Mouse (Mus musculus) gastrocnemius, postnatal 4 days (tissue): ENCODE measurements at regions not wholly inside any gene's neighbourhood (a gene's known extent, or its start where the extent isn't known, plus 50 kb on each side); places are given as distances from the start of the nearest gene placed in this dataset.

Experiments
- DNase-seq, 2 experiments: peaks; one replicate each; pipeline ENCODE4 v3.0.0; 2021 to 2022; ENCODE audit warnings: low spot score in 2 of 2, mixed read lengths in 2 of 2

- DNase-seq: peak in 1 of 2 experiments; percentile 69
These were observed 243.8 kb upstream of the Tprg start for GRCm38 (mm10) chr16:25042669-25043440.

- no peak for DNase-seq
These were observed 242.0 kb upstream of the Tprg start for GRCm38 (mm10) chr16:25044637-25045036.

GRCm38 (mm10) chr16:25047726-25048125 lies 238.9 kb upstream of the Tprg start:
- no peak for DNase-seq

GRCm38 (mm10) chr16:25049928-25050510 lies 236.6 kb upstream of the Tprg start:
- no peak for DNase-seq

- no peak for DNase-seq
These were observed 235.6 kb upstream of the Tprg start for GRCm38 (mm10) chr16:25051044-25051443.

DNA sequence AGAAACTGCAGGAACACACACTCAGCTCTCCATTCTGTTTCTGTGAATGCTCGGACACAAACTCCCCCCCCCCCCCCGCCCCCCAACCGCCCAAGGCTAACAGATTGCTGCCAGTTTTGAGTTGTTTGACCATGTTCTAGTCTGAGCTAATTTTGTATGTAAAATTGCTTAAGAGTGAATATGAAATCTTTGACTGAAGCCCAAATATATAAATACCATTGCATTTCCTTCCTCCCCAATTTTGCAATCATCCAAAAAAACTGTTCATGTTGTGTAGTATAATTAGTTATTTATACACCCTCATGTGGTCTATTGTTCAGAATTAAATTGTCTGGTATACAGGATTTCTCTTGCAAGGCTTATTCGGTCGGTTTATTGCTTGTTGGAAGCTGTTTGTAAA lies 234.2 kb upstream of the Tprg start:
- DNase-seq: no peak

DNA sequence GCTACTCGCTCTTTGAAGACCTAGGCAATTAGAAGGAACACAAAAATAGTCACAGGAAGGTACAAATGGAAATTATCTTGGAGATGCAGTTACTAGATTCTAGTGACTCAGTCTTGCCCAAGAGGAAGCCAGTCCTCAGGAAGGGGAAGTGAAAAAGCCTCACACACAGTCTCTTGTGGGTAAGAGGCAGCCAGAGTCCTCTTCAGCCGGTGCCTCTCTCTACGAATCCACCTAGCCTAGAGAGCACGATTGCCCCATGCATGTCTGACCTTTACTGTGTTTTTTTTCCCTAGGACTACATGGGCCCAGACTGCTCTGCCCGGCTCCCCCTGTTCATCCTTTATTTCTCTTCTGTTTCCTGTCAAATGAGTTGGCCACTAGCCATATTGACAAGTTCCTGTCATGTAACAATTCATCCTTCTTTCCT lies 233.7 kb upstream of the Tprg start:
- no peak for DNase-seq

DNA sequence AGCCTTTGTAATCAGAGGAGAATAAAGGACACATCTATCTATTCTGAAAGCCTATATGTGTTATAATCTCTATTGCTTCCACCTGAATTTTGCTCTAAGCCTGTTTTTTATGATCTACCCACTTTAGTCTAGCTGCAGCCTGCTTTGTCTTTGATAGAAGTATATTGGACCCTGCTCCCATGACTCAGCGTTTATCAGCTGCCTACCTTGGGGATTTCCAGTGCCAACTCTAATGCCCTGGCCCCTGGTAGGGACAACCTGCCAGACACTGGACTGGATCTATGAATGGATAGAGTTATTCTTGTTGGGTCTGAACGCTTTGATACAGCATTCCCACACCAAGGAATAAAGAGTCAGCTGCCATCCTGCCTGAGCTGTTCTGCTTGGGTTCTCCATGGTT lies 232.3 kb upstream of the Tprg start:
- no peak for DNase-seq

GRCm38 (mm10) chr16:25055376-25055775 lies 231.2 kb upstream of the Tprg start:
- no peak for DNase-seq

GRCm38 (mm10) chr16:25058051-25058747 lies 228.4 kb upstream of the Tprg start:
- no peak for DNase-seq

DNA sequence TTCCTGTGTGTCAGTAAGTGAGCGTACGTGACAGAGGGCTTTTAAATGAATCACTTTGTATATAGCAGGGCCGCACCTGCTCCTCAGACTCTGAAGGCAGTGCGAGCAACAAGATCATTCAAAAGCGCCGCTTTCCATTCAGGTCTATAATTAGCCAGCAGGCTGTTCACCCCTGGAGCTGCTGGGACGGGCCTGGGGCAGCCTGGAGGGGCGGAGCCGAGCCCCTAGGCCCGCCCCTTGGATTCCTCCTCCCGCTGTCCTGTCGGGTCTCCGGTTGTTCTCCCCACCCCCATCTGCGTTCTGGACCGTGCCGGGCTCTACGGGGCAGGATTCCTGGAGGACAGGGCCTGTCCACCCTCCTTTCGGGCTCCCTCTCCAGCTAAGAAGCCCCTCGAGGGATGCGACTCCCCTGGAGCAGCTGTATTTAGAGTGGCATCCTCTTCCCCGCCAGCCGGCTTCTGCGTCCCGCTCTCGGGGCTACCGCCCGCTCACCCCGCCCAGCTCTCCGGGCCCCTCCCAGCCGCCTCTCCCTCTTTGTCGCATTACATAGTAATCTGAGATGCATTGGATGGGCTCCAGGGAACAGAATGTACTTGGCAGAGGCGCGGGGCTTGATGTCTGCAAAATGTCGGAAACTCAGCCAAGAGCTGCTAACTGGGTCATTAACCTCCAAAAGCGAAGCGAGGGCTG lies 227.7 kb upstream of the Tprg start:
- peak; percentile 84 to 96 for DNase-seq

- peak; percentile 34 to 71 for DNase-seq
These were observed 227.1 kb upstream of the Tprg start for GRCm38 (mm10) chr16:25059504-25059992.

GRCm38 (mm10) chr16:25060266-25060665 lies 226.4 kb upstream of the Tprg start:
- no peak for DNase-seq

DNA sequence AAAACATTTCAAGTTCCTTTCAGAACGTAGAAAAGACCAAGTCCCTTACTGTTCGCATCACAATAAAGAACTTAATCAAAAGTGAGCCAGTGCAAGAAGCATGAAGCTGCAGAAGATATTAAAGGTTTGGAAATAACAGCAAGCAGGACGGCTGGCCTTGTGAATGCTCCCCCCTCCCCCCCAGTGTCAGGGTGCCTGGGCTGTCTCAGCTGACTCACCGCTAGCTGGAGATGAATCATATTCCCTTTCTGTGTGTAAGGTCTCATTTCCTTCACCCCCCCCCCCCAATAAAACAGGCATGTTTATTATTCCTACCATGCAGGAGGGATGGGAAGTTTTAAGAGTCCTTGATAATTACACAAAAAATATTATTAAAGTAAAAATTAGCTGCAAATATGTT lies 225.0 kb upstream of the Tprg start:
- DNase-seq: no peak

- DNase-seq: no peak
These were observed 222.6 kb upstream of the Tprg start for GRCm38 (mm10) chr16:25063981-25064380.

DNA sequence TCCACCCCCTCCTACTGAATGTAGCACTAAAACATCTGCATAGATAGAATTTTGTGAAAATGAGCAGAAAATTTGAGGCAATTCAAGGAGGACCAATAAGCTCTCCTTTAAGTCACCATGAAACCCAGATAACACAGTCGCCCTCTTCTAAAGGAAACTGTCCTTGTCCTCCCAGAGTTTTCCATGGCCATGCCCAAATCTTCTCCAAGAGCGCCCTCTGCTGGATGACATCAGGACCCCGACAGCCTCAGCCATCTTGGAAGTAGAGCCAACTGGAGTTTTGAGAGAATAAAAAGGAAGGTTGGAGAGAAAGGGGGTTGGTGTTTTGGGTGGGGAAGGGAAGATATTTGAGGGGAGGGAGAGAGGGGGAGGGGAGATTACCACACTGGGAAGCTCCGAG lies 222.1 kb upstream of the Tprg start:
- peak; percentile 84 to 87 for DNase-seq

DNA sequence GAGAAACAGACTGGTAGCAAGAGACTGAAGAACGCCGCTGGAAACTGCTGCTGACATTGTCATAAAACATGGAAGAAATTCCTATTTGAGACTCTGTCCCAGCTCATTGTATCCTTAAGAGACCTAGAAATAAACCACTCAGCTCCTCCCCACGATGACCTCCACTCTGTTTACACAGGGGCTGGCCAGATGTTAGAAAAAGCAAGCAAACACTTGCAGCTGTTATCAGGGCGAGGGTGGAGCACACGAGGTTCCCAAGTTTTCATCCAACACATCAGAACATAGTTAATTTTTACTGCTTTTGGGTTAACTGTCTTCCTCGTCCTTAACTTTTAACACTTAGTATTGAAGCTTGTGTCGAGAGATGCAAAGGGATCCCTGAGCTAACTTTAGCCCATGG lies 219.8 kb upstream of the Tprg start:
- no peak for DNase-seq

DNA sequence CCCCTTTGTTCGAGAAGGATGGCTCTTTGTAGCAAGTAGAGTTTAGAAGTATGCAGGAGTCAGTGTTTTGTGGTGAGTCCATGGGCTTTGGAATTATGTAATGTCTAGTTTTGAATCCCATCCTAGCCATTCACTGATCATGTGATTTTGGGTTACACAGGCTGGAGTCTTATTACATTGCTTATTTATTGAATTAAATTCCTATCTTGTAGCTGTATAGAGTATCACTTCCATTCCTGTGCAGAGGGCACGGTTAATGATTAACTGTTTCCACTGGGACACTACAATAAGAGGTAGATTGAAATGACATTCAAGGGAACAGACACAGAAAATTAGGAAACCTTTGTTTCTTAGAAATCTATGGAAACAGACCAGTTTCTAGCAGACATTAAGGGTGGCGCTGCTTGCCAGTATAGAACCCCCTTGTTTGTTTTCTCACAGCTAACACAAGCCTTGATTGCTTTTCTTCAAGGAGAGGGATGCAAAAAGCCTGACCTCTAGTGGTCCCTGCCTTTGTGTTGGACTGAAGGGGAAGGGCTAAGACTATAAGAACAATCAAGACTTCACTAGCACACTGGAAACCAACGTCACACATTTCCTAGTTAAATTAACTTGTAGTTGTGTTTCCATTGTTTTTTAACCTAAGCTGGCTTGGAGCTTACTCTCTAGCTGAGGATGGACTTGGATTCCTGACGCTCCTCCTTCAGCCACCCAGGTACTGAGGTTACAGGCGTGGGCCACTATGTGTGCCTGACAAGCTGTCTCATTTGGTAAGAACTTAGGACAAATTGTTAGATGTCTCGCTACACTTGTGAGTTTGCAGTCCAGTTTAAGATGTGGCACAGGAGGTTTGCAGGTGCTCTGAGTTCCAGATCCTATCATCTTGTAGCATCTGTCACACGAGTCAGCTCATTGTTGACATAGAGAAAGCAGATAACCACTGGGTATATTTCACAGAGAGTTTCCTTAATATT lies 219.1 kb upstream of the Tprg start:
- no peak for DNase-seq

DNA sequence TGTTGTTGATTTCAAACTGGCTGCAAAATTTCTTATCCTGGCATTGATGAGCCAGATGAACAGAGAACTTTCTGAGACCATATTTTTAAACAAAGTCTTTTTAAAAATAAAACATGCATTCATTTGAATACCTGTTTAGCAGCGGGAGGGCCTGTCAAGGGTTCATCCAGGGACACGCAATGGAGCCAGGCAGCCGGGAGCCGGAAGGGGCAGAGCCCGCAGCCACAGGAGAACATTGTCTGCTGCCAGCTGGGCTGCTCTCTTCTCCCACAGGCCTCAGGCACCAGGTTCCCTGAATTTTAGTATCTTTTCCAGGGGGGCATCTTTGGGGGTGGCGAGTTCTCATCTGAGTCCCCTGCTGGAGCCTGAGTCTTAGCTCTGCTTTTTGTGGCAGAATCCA lies 205.8 kb upstream of the Tprg start:
- no peak for DNase-seq

DNA sequence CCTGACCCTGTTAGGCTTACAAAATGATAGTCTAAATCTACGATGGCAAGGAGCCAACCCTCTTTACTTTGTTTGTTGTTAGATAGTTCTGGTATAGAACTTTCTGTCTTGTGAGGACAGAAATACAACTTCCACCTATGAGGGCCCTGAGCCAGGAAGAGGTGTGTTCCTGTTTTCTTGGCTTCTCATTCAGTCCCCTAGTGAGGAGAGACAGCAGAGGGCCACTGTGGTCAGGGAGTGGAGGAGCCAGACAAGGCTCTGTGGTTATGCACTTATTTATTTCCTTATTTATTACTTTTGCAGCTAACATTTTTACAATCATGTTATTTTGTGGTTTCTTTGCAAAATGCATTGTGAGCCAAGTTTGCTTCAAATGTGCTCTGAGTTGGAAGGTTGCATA lies 202.9 kb upstream of the Tprg start:
- no peak for DNase-seq
